Mouse (Mus musculus): Measurements from ENCODE around the gene Fam172a. TPM values are rescaled to one million over a fixed set of nuclear protein-coding genes. Genes with fewer than 3 reads are reported as not detected.

The Fam172a gene
- polyA plus RNA-seq, 1 experiment from 2014 or later, result 37.1 TPM

DNA sequence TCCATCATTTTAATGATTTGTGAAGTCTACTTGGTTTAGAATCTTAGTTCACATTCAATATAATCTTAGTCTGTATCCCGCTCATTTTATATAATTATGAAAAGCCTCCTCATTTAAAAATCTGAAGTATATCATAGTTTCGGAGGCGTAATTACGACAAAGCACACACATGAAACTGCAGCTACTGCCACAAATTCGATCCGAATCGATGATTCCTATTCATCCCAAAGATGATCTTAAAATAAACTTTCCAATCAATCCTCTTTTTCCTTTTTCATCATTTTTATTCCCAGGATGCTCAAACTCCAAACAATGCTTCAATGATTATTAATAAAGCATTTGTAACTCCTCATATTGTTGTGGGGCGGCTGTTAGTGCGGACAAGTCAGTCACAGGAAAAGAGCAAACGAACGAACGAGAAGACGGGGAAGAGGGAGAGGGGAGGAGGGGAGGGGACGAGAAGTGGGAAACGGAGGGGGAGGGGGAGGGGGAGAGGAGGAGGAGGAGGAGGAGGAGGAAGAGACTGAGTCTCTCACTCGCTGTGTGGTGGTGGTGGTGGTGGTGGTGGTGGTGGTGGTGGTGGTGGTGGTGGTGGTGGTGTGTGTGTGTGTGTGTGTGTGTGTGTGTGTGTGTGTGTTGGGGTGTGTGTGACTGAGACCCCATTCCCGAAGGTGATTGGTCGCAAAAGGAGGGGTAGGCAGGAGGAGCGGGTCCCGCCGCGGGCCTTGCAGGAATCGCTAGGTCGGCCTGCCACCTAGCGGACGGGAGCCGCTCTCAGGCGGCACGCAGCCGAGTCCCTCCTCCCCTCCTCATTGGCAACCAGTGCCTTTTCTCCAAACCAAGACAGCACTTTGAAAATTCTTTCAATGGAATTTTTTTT is 499.4 kb downstream of the Fam172a start:
- under 1% methylated on average over 26 of the region's 30 CpGs for WGBS
- peak overlapping the region; percentile 88 for H3K27ac ChIP-seq (replicated peaks)
- peaks cover 26% of the 10 kb centered on the region for H3K4me1 ChIP-seq
- no peak overlapping the region for H3K9ac ChIP-seq
- ATAC-seq (ENCODE audit: insufficient number of reproducible peaks, low FRiP score, low TSS enrichment, low read depth), result peak; percentile 77
- H3K9me3 ChIP-seq (replicated peaks), result no peaks in the 10 kb centered on the region
- no peaks in the 10 kb centered on the region for H3K36me3 ChIP-seq
- peak overlapping the region; percentile 68 for H3K4me3 ChIP-seq (replicated peaks)
- H3K27me3 ChIP-seq, result peaks cover 38% of the 10 kb centered on the region
- peak overlapping the region; percentile 82 for H3K4me2 ChIP-seq (replicated peaks)

DNA sequence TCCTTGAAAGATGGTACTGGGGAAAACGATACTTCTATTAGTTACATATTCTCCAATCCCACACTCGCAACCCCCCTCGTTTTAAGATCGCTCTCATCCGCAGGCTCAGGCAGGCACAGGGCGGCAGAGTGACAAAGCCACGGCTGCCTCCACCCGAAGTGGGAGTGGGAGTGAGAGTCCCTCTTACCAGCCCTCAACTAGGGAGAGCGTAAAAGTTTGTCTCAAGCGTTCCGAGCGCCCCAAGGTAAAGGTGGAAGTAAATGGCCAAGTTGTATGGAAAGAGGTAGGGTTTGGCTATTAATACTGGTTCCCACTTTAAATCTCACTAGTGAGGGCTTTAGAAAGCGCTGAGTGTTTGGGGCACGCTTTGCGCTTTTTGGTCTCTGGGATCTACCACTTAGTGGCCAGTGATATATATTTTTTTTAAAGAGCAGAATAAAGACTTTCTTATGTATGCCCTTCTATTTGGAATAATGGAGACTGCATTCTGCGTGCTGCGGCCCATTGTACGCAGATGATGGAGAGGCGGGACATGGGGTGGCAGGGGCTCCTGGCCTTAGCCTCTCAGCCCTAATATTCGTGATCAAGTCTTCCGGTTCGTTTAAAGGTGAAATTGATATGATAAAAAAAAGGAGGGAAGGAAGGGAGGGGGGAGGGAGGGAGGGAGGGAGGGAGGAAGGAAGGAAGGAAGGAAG is 500.2 kb downstream of the Fam172a start:
- Histone ChIP-seq H3K9ac (no peak overlapping the region), H3K4me2 (replicated peaks) (peak overlapping the region; percentile 82), H3K27ac (replicated peaks) (peak overlapping the region; percentile 88), H3K4me1 (peaks cover 26% of the 10 kb centered on the region), H3K27me3 (peaks cover 41% of the 10 kb centered on the region), H3K4me3 (replicated peaks) (peak overlapping the region; percentile 68), H3K9me3 (replicated peaks) (no peaks in the 10 kb centered on the region), H3K36me3 (no peaks in the 10 kb centered on the region)
- WGBS, result under 1% methylated on average over 22 of the region's 22 CpGs
- no peak for ATAC-seq (ENCODE audit: insufficient number of reproducible peaks, low FRiP score, low TSS enrichment, low read depth)

DNA sequence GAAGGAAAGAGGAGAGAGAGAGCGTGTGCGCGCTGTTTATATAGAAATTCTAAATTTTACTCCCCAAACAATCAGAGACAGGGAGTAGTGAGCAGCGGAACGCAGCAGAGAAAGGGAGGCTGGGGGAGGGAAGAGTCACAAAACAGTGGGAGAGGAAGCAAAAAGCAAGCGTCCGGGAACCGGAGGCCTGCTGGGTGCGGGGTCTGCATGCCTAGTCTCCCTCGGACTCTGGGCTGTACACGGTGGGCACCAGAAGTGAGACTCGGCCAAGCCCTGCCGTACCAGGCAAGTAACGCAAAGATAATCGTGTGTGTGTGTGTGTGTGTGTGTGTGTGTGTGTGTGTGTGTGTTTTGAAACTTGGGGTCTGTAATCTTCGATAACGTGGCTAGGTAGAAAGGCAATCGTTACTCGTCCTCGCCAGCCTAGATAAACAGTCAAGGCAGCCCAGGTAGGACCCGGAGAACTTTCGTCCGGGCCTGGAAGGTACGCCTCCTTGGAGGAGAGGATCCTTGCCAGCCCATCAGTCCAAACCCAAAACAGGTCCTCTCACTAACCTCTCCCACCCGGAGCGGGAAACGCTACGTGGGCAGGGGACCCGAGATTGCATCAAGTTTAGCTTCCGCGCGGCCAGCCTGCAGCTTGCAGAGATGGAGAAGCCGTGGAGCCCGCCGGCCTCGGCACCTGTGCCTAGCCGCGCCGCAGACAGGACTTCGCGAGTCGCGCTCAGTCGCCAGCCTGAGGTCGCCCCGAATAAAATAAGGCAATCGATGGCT is 500.9 kb downstream of the Fam172a start:
- Histone ChIP-seq H3K27ac (replicated peaks) (peak overlapping the region; percentile 88), H3K4me1 (peaks cover 21% of the 10 kb centered on the region), H3K36me3 (no peaks in the 10 kb centered on the region), H3K9me3 (replicated peaks) (no peaks in the 10 kb centered on the region), H3K27me3 (peaks cover 46% of the 10 kb centered on the region), H3K4me3 (replicated peaks) (peak overlapping the region; percentile 68), H3K9ac (peak overlapping the region; percentile 39), H3K4me2 (replicated peaks) (peak overlapping the region; percentile 82)
- ATAC-seq (ENCODE audit: insufficient number of reproducible peaks, low FRiP score, low TSS enrichment, low read depth), result no peak
- under 1% methylated on average over 47 of the region's 47 CpGs for whole genome bisulfite sequencing

DNA sequence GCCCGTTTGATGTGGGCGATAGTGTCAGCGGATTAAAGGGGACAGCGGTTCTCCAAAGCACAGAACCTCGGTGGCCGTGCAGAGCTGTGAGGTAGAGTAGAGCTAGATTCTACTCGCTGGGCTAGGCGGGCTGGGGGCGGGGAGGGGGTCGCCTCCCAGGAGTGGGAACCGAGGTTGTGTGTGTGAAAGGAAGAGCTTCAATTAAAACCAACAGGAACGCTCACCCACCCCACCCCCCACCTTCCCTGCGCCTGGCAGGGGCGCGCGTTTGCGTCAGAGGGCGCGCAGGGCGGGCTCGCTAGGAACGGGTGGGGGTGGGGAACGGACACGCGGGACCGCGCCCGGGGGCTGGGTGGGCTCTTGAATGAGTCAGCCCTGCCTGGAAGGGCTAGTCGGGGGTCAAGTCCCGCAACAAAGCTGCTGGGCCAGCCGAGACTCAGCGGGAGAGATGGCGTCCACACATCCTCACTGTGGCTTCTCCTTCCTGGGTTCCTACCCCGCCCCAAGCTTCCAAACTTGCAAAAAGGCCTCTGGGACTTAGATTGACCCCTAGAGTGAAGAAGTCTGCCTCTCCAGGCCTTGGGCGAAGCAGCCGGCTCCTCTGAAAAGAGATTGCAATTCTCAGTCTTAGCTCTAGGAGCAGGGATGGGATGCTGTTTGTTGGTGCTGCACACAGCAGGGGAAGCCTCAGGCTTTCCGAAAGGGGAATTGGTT is 501.7 kb downstream of the Fam172a start:
- Histone ChIP-seq H3K9ac (peak overlapping the region; percentile 39), H3K9me3 (replicated peaks) (no peaks in the 10 kb centered on the region), H3K27ac (replicated peaks) (peak overlapping the region; percentile 88), H3K4me1 (peaks cover 15% of the 10 kb centered on the region), H3K36me3 (no peaks in the 10 kb centered on the region), H3K27me3 (peaks cover 53% of the 10 kb centered on the region), H3K4me2 (replicated peaks) (peak overlapping the region; percentile 82), H3K4me3 (replicated peaks) (peak overlapping the region; percentile 68)
- ATAC-seq (ENCODE audit: insufficient number of reproducible peaks, low FRiP score, low TSS enrichment, low read depth), result peak; percentile 71
- WGBS, result 1% methylated on average over 37 of the region's 37 CpGs

DNA sequence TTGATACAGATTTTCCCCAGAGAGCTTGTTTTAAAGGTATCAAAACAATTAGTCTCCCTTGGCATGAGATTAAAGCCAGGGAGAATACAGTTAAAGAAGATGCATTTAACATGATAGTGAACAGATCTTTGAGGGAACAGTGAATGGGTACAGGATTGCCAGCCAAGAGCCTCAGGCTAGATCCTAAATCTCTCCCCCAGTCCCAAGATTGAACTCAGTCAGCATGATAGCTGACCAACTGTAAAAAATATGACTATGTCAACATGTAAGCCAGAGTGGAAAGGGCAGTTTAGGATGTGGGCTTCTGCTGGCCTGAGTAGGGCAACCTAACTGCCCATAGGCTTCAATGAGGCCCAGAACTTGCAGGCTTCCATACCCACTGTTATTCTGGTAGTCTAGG is 503.6 kb downstream of the Fam172a start:
- Histone ChIP-seq H3K9me3 (replicated peaks) (no peaks in the 10 kb centered on the region), H3K4me3 (replicated peaks) (no peak overlapping the region), H3K4me1 (peaks cover 29% of the 10 kb centered on the region), H3K4me2 (replicated peaks) (no peak overlapping the region), H3K27ac (replicated peaks) (no peak overlapping the region), H3K36me3 (no peaks in the 10 kb centered on the region), H3K27me3 (peaks cover 68% of the 10 kb centered on the region), H3K9ac (no peak overlapping the region)
- ATAC-seq (ENCODE audit: insufficient number of reproducible peaks, low FRiP score, low TSS enrichment, low read depth), result no peak

DNA sequence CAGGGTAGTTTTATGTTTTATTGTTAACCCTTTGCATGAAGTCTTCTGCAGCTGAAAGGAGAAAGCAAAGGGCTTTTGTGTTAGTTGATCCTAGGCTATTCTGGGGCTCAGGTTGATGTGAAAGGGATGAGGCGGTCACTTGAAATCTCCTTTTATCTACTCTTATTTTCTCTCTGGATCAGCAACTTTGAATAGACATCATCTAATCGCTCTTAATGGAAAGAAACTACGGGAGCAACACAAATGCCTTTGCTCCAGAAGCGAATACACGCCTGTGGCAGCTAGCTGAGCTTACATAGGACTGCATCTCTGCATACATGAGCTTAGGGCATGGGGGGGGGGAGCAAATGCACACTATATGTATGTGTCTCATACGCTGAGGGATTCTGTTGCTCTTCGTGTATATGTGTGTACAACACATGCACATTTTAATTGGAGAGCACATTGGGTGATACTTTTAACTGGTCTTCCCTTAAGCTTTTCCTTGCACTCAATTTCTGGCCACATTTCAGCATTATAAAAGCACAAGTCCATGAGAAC is 505.1 kb downstream of the Fam172a start:
- no peak overlapping the region for H3K9ac ChIP-seq
- H3K4me3 ChIP-seq (replicated peaks), result no peak overlapping the region
- WGBS, result 47% methylated on average over 7 of the region's 7 CpGs
- H3K4me2 ChIP-seq (replicated peaks), result 0 out of 2 replicates have a peak overlapping the region, but pooled peaks have one; percentile 21
- H3K4me1 ChIP-seq, result peaks cover 35% of the 10 kb centered on the region
- no peak for ATAC-seq (ENCODE audit: insufficient number of reproducible peaks, low FRiP score, low TSS enrichment, low read depth)
- no peak overlapping the region for H3K27ac ChIP-seq (replicated peaks)
- H3K27me3 ChIP-seq, result peaks cover 76% of the 10 kb centered on the region
- H3K9me3 ChIP-seq (replicated peaks), result no peaks in the 10 kb centered on the region
- H3K36me3 ChIP-seq, result no peaks in the 10 kb centered on the region

DNA sequence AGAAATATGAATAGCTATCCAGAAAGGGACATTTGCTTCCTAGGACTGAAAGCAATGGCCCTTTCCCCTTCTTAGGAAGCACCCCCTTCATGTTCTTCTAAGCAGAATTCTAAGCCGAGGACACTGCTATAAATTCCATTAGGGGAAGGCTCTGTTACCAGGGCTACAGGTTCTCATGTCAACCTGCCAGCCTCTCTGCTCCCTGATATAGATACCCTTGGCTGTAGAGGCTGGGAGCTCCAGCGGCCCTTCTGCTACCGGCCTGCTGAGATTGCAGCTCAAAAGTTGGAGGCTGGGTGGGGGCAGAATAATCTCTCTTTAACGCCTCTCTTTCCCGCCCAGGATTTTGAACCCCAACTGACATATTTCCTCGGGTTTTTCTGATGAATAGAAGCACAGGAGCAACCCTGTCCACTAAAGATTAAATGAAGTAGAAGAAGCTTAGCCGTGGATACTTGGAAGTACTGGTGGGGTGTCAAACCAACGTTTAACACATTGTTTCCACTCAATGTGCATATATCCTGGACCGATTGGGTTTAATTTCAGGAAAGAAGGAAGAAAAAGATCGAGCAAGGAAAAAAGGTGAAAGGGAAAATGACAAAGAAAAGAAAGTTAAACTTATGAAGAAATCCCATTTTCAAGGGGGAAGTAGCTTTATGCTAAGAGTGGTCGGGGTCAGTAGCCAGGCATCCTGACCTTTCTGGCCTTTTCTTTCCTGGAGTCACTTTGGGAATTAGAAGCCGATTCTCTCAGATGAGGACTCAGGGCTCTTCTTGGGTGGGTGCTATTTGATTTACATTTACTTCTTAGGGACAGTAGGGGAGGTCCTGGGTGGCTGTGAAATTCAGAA is 506.2 kb downstream of the Fam172a start:
- Histone ChIP-seq H3K4me2 (replicated peaks) (no peak overlapping the region), H3K27me3 (peaks cover 76% of the 10 kb centered on the region)
- WGBS, result 25% methylated on average over 12 of the region's 12 CpGs

DNA sequence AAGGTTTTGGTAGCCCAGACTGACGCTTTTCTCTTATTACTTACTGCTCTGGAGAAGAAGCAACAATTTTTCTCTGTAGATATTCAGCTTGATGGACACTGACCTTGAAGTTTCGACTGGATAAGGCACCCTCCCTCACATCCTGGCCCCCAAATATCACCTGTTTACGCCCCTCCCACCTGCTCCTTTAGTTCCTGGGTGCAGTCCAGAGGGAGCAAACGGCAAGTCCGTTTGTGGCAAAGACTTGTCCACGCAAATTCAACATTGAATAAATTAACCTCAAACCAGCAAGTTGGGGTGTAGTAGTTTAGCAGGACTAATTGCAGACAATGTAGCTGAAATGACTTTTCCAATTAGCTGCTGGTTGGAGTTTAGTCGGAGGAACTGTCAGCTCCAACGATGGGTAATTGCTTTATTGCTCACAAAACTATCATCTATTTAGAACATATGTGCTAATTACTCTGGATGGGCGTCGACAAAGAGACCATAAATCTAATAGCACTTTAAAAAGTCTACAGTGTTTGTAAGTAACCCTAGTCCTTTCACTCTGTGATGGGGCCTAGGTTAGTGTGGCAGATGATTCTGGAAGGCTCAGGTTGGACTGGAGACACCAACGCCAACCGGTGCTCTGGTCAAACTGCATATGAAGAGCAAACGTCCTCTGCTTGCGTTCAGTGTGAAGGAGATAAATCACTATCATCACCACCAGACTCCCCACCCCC is 507.0 kb downstream of the Fam172a start:
- Histone ChIP-seq H3K27me3 (peaks cover 71% of the 10 kb centered on the region), H3K36me3 (no peaks in the 10 kb centered on the region), H3K27ac (replicated peaks) (no peak overlapping the region), H3K4me2 (replicated peaks) (no peak overlapping the region), H3K9ac (no peak overlapping the region), H3K4me3 (replicated peaks) (no peak overlapping the region), H3K9me3 (replicated peaks) (no peaks in the 10 kb centered on the region), H3K4me1 (peaks cover 24% of the 10 kb centered on the region)
- 33% methylated on average over 14 of the region's 14 CpGs for WGBS
- no peak for ATAC-seq (ENCODE audit: insufficient number of reproducible peaks, low FRiP score, low TSS enrichment, low read depth)

More for the DNA sequence above, 506.2 kb downstream of the Fam172a start:
- no peaks in the 10 kb centered on the region for H3K9me3 ChIP-seq (replicated peaks)
- H3K4me3 ChIP-seq (replicated peaks), result no peak overlapping the region
- no peak overlapping the region for H3K27ac ChIP-seq (replicated peaks)
- H3K4me1 ChIP-seq, result peaks cover 32% of the 10 kb centered on the region
- H3K9ac ChIP-seq, result no peak overlapping the region
- H3K36me3 ChIP-seq, result no peaks in the 10 kb centered on the region
- ATAC-seq (ENCODE audit: insufficient number of reproducible peaks, low FRiP score, low TSS enrichment, low read depth), result no peak

DNA sequence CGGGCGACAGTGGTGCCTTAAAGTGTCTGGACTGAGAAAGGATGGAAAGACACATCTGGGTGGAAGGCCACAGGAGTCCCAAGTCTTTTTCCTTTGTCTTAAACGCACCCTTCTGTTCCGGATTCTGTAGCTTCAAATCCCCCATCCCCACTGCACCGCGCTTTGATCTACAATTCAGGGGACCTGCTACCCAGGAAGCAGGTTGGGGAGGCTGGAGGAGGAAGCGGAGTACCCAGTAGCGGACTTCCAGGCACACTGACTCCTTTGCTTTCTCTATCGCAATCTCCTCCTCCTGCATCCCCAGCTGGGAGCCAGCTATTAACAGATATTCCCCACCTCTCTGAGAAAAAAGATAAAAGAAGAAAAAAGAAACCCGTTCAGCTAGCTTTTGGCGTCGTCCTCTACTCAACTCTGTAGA is 507.8 kb downstream of the Fam172a start:
- 8% methylated on average over 12 of the region's 12 CpGs for WGBS
- H3K36me3 ChIP-seq, result no peaks in the 10 kb centered on the region
- H3K27ac ChIP-seq (replicated peaks), result no peak overlapping the region
- no peak for ATAC-seq (ENCODE audit: insufficient number of reproducible peaks, low FRiP score, low TSS enrichment, low read depth)
- peaks cover 64% of the 10 kb centered on the region for H3K27me3 ChIP-seq
- H3K4me1 ChIP-seq, result peaks cover 22% of the 10 kb centered on the region
- no peak overlapping the region for H3K9ac ChIP-seq
- H3K4me2 ChIP-seq (replicated peaks), result peak overlapping the region; percentile 59
- H3K9me3 ChIP-seq (replicated peaks), result no peaks in the 10 kb centered on the region
- H3K4me3 ChIP-seq (replicated peaks), result peak overlapping the region; percentile 37
